Mouse (Mus musculus): Measurements from ENCODE around the gene Zscan2.

GRCm38 (mm10) chr7:80843176-80843575 lies 17.5 kb upstream of the Zscan2 start:
- TF ChIP-seq POLR2A (IDR thresholded peaks at IDR 0.05; ENCODE audit: low read depth, low read length) (no peak), CTCF (IDR thresholded peaks at IDR 0.05; ENCODE audit: extremely low read depth, insufficient read length, insufficient replicate concordance, low read depth, low read length) (no peak)
